Mouse (Mus musculus) kidney, adult 2 months (tissue): ENCODE results near the gene Msh3.

Experiments
- CTCF ChIP-seq: fragments of 200-500 bp; conservative IDR thresholded peaks from 2 replicates; pipeline ENCODE4 v1.5.1; 2011; ENCODE audit warnings: low read depth, mild to moderate bottlenecking, control low read depth, low read length, moderate library complexity, mixed read lengths; ENCODE audit not compliant: insufficient read depth, insufficient read length
- POLR2A ChIP-seq: fragments of 200-500 bp; IDR thresholded peaks from one replicate; pipeline ENCODE4 v1.6.1; 2011; ENCODE audit warnings: low read depth, low read length, control low read depth

GRCm38 (mm10) chr13:92305680-92306079 lies 49.1 kb downstream of the Msh3 start, which contains the start of gene Gm20379:
- TF ChIP-seq CTCF, result no peak
- no peak for TF ChIP-seq POLR2A
